Mouse (Mus musculus) ES-Bruce4 (cell line): Measurements from ENCODE around the gene Castor1. TPM values are rescaled to one million over a fixed set of nuclear protein-coding genes. Genes with fewer than 3 reads are reported as not detected.
A peak's percentile ranks its signal among the peaks of the same experiment; 100 is the strongest.

Experiments used
- H3K27ac ChIP-seq: 2 replicates; pipeline ENCODE4 v1.5.1; 2012; ENCODE audit warnings: low read length, inconsistent platforms; ENCODE audit not compliant: insufficient read depth
- H3K27me3 ChIP-seq: 2 replicates; pipeline ENCODE4 v1.6.1; 2012; ENCODE audit warnings: mild to moderate bottlenecking, low read length, inconsistent platforms; ENCODE audit not compliant: control insufficient read depth, poor library complexity, insufficient read depth, severe bottlenecking
- H3K36me3 ChIP-seq: 2 replicates; pipeline ENCODE4 v1.6.1; 2012; ENCODE audit warnings: inconsistent platforms, mild to moderate bottlenecking, low read length, moderate library complexity; ENCODE audit not compliant: control insufficient read depth, poor library complexity, insufficient read depth, severe bottlenecking
- H3K4me1 ChIP-seq: one replicate; pipeline ENCODE4 v1.8.1; 2011; ENCODE audit warnings: low read length; ENCODE audit not compliant: control insufficient read depth, insufficient read depth
- H3K4me3 ChIP-seq: 2 replicates; pipeline ENCODE4 v1.5.1; 2011; ENCODE audit warnings: low read depth, mild to moderate bottlenecking, low read length
- H3K9ac ChIP-seq: 2 replicates; pipeline ENCODE4 v1.6.1; 2012; ENCODE audit warnings: low read depth, mild to moderate bottlenecking, inconsistent platforms; ENCODE audit not compliant: poor library complexity, severe bottlenecking
- H3K9me3 ChIP-seq: replicated peaks from 2 replicates; pipeline ENCODE4 v1.6.1; 2012; ENCODE audit warnings: mild to moderate bottlenecking, low read length, inconsistent platforms; ENCODE audit not compliant: control insufficient read depth, poor library complexity, insufficient read depth, severe bottlenecking
- CTCF ChIP-seq: IDR thresholded peaks from one replicate; pipeline ENCODE4 v1.8.1; 2011; ENCODE audit warnings: low read depth, low read length
- EP300 ChIP-seq: IDR thresholded peaks from 2 replicates; pipeline ENCODE4 v1.6.1; 2011; ENCODE audit warnings: low read depth, low read length; ENCODE audit not compliant: insufficient read depth
- POLR2A ChIP-seq: IDR thresholded peaks from one replicate; pipeline ENCODE4 v1.8.1; 2011; ENCODE audit warnings: low read length; ENCODE audit not compliant: insufficient read depth
- polyA plus RNA-seq: library from polyadenylated mRNA; stranded (reverse); fragments of >200 nt; gene quantifications from 2 replicates; pipeline ENCODE4 v1.2.4, GENCODE M21; 2011; ENCODE audit warnings: low read depth; ENCODE audit not compliant: missing spikeins, insufficient read depth, insufficient read length

The Castor1 gene
- polyA plus RNA-seq, 1 experiment = 29.6 TPM

GRCm38 (mm10) chr11:4267202-4267578, 49.2 kb downstream of the Castor1 start:
- peak overlapping the region; percentile 78 for H3K9ac ChIP-seq
- H3K36me3 ChIP-seq = peaks cover 7% of the 10 kb centered on the region
- peaks cover 7% of the 10 kb centered on the region for H3K4me1 ChIP-seq
- no peaks in the 10 kb centered on the region for H3K27me3 ChIP-seq
- no peaks in the 10 kb centered on the region for H3K9me3 ChIP-seq
- H3K4me3 ChIP-seq = peak overlapping the region; percentile 67
- TF ChIP-seq CTCF (no peak), POLR2A (no peak), EP300 (peak; percentile 74)
- H3K27ac ChIP-seq = peak overlapping the region; percentile 44

GRCm38 (mm10) chr11:4268500-4268899, 50.5 kb downstream of the Castor1 start:
- Histone ChIP-seq H3K4me3 (no peak overlapping the region), H3K36me3 (peaks cover 7% of the 10 kb centered on the region), H3K9me3 (no peaks in the 10 kb centered on the region), H3K9ac (no peak overlapping the region), H3K27ac (no peak overlapping the region), H3K27me3 (no peaks in the 10 kb centered on the region), H3K4me1 (peaks cover 6% of the 10 kb centered on the region)
- TF ChIP-seq POLR2A (no peak), EP300 (no peak), CTCF (no peak)

GRCm38 (mm10) chr11:4270744-4271459, 52.9 kb downstream of the Castor1 start:
- Histone ChIP-seq H3K4me3 (peak overlapping the region; percentile 37), H3K4me1 (no peaks in the 10 kb centered on the region), H3K27me3 (no peaks in the 10 kb centered on the region), H3K9ac (peak overlapping the region; percentile 49), H3K36me3 (peaks cover 7% of the 10 kb centered on the region), H3K27ac (peak overlapping the region; percentile 86), H3K9me3 (no peaks in the 10 kb centered on the region)
- TF ChIP-seq EP300 = no peak
- TF ChIP-seq CTCF = peak; percentile 16
- no peak for TF ChIP-seq POLR2A

GRCm38 (mm10) chr11:4271544-4271943, 53.5 kb downstream of the Castor1 start:
- H3K9ac ChIP-seq = 0 out of 2 replicates have a peak overlapping the region, but pooled peaks have one; percentile 49
- TF ChIP-seq EP300 (no peak), CTCF (no peak), POLR2A (no peak)

More at GRCm38 (mm10) chr11:4271544-4271943, 53.5 kb downstream of the Castor1 start:
- H3K4me1 ChIP-seq = no peaks in the 10 kb centered on the region
- H3K27me3 ChIP-seq = no peaks in the 10 kb centered on the region
- H3K9me3 ChIP-seq = no peaks in the 10 kb centered on the region
- H3K36me3 ChIP-seq = peaks cover 7% of the 10 kb centered on the region
- H3K4me3 ChIP-seq = peak overlapping the region; percentile 37; the same call in 1 of the 2 replicates
- peak overlapping the region; percentile 86 for H3K27ac ChIP-seq

Other genes with a start within 250 kb of the Castor1 start
- not detected in 2 replicates for gene 4930556J24Rik, start 241.4 kb upstream of the Castor1 start, polyA plus RNA-seq
- gene Gal3st1, start 234.6 kb upstream of the Castor1 start, polyA plus RNA-seq = 1.6 and 1.8 TPM in 2 replicates
- gene Sec14l4, start 186.8 kb upstream of the Castor1 start, polyA plus RNA-seq = 5.2 and 7.4 TPM in 2 replicates
- not detected in 2 replicates for gene Sec14l3, start 153.4 kb upstream of the Castor1 start, polyA plus RNA-seq
- 8.3 and 10.9 TPM in 2 replicates for gene Mtfp1, start 122.8 kb upstream of the Castor1 start, polyA plus RNA-seq
- gene Sec14l2, start 94.8 kb upstream of the Castor1 start, polyA plus RNA-seq = 4.2 and 5.4 TPM in 2 replicates
- 8.0 and 8.9 TPM in 2 replicates for gene Rnf215, start 83.0 kb upstream of the Castor1 start, polyA plus RNA-seq
- 3.7 and 5.8 TPM in 2 replicates for gene Ccdc157, start 57.9 kb upstream of the Castor1 start, polyA plus RNA-seq
- 117 and 125 TPM in 2 replicates for gene Sf3a1, start 57.9 kb upstream of the Castor1 start, polyA plus RNA-seq
- 19.9 and 20.5 TPM in 2 replicates for gene Tbc1d10a, start 31.4 kb upstream of the Castor1 start, polyA plus RNA-seq
- 0.52 and 0.88 TPM in 2 replicates for gene Osm, start 18.2 kb downstream of the Castor1 start, polyA plus RNA-seq
- 12.1 and 13.3 TPM in 2 replicates for gene Lif, start 39.3 kb downstream of the Castor1 start, polyA plus RNA-seq
- gene Hormad2, start 222.9 kb downstream of the Castor1 start, polyA plus RNA-seq = 3.1 and 3.2 TPM in 2 replicates